Mouse (Mus musculus) intestine, embryonic 16.5 days (tissue): Measurements from ENCODE around the gene Slc39a11. TPM values are rescaled to one million over a fixed set of nuclear protein-coding genes. Genes with fewer than 3 reads are reported as not detected.

Source experiments
- ATAC-seq: fragments of 200-750 bp; cut with Nextera tagmentation; 2 replicates; pipeline ENCODE4 v1.8.0; 2017; ENCODE audit warnings: moderate TSS enrichment, moderate library complexity
- H3K27ac ChIP-seq: fragments of 300-500 bp; sonication (generic); 2 replicates; pipeline ENCODE4 v1.5.1; 2014; ENCODE audit warnings: mild to moderate bottlenecking, low read length
- H3K27me3 ChIP-seq: fragments of 300-500 bp; sonication (generic); replicated peaks from 2 replicates; pipeline ENCODE4 v1.6.1; 2014; ENCODE audit warnings: low read length, control low read depth, mixed read lengths; ENCODE audit not compliant: control insufficient read depth, insufficient read depth
- H3K36me3 ChIP-seq: fragments of 300-500 bp; sonication (generic); 2 replicates; pipeline ENCODE4 v1.6.1; 2014; ENCODE audit warnings: low read length, control low read depth; ENCODE audit not compliant: control insufficient read depth, insufficient read depth
- H3K4me1 ChIP-seq: fragments of 300-500 bp; sonication (generic); 2 replicates; pipeline ENCODE4 v1.6.1; 2014; ENCODE audit warnings: low read length, control low read depth, mixed read lengths; ENCODE audit not compliant: control insufficient read depth, insufficient read depth
- H3K4me2 ChIP-seq: fragments of 300-500 bp; sonication (generic); 2 replicates; pipeline ENCODE4 v1.6.1; 2014; ENCODE audit warnings: low read depth, low read length, control low read depth
- H3K4me3 ChIP-seq: fragments of 300-500 bp; sonication (generic); 2 replicates; pipeline ENCODE4 v1.5.1; 2014; ENCODE audit warnings: mild to moderate bottlenecking, low read length
- H3K9ac ChIP-seq: fragments of 300-500 bp; sonication (generic); 2 replicates; pipeline ENCODE4 v1.6.1; 2014; ENCODE audit warnings: low read depth, low read length
- H3K9me3 ChIP-seq: fragments of 300-500 bp; sonication (generic); 2 replicates; pipeline ENCODE4 v1.6.1; 2016; ENCODE audit warnings: low read length, control low read depth; ENCODE audit not compliant: control insufficient read depth
- WGBS: fragments of 180-500 bp; shearing (Covaris S2); extraction: QIAGEN DNeasy Blood & Tissue Kit; methylation state at CpG from one replicate; pipeline ENCODE4 v1.1.7; 2014; 5-methylcytosine and 5-hydroxymethylcytosine counted together
- polyA plus RNA-seq: library from polyadenylated mRNA; unstranded; fragments of >200 nt; fragmentation: Nextera tagmentation; extraction: Ambion mirVana; gene quantifications from 2 replicates; pipeline ENCODE4 v1.2.1, GENCODE M21; 2015

Slc39a11 gene
- polyA plus RNA-seq, 1 experiment from 2014 or later, result 52.8 TPM

- H3K9me3 ChIP-seq, result no peaks in the 10 kb centered on the region
- no peak for ATAC-seq
- no peak overlapping the region for H3K9ac ChIP-seq
- H3K27me3 ChIP-seq, result no peaks in the 10 kb centered on the region
- H3K27ac ChIP-seq, result peak overlapping the region; percentile 77; the same call in 1 of the 2 replicates
- no peak overlapping the region for H3K4me2 ChIP-seq
- H3K4me1 ChIP-seq, result peaks cover 15% of the 10 kb centered on the region; the same call in 1 of the 2 replicates
- WGBS, result 56% methylated on average over 2 of the region's 2 CpGs
- no peak overlapping the region for H3K4me3 ChIP-seq
- H3K36me3 ChIP-seq, result no peaks in the 10 kb centered on the region
These were observed 429.2 kb downstream of the Slc39a11 start for GRCm38 (mm10) chr11:113220649-113221048.

DNA sequence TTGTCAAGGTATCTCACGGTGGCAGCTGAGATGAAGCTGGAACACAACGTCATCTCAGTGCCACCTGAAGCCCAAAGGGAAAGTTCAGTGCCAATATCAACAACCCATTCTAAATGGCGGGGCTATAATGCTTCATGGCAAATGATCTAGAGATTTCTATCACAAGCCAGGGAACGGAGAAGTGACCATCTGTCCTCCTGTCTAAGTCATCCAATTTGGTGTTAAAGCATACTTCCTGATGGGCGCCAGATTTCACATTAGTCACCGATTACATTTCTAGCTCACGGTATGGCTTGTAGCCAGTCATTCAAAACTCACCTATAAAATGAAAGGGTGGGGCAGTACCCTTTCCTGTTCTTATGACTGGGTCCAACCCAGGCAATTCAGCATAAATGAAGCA, 435.1 kb downstream of the Slc39a11 start:
- no peak for ATAC-seq
- H3K4me1 ChIP-seq, result no peaks in the 10 kb centered on the region
- no peak overlapping the region for H3K9ac ChIP-seq
- H3K36me3 ChIP-seq, result no peaks in the 10 kb centered on the region
- H3K4me3 ChIP-seq, result no peak overlapping the region
- H3K27me3 ChIP-seq, result no peaks in the 10 kb centered on the region
- no peak overlapping the region for H3K27ac ChIP-seq
- no peak overlapping the region for H3K4me2 ChIP-seq
- no peaks in the 10 kb centered on the region for H3K9me3 ChIP-seq
- WGBS, result 82% methylated on average over 7 of the region's 7 CpGs

- H3K27me3 ChIP-seq, result no peaks in the 10 kb centered on the region
- H3K36me3 ChIP-seq, result no peaks in the 10 kb centered on the region
- no peaks in the 10 kb centered on the region for H3K9me3 ChIP-seq
- no peak overlapping the region for H3K4me2 ChIP-seq
- no peak for ATAC-seq
- no peak overlapping the region for H3K9ac ChIP-seq
- no peak overlapping the region for H3K4me3 ChIP-seq
- WGBS, result 73% methylated on average over 13 of the region's 13 CpGs
- no peaks in the 10 kb centered on the region; the same call in 1 of the 2 replicates for H3K4me1 ChIP-seq
- H3K27ac ChIP-seq, result no peak overlapping the region
These were observed 437.4 kb downstream of the Slc39a11 start for GRCm38 (mm10) chr11:113212390-113213025.

DNA sequence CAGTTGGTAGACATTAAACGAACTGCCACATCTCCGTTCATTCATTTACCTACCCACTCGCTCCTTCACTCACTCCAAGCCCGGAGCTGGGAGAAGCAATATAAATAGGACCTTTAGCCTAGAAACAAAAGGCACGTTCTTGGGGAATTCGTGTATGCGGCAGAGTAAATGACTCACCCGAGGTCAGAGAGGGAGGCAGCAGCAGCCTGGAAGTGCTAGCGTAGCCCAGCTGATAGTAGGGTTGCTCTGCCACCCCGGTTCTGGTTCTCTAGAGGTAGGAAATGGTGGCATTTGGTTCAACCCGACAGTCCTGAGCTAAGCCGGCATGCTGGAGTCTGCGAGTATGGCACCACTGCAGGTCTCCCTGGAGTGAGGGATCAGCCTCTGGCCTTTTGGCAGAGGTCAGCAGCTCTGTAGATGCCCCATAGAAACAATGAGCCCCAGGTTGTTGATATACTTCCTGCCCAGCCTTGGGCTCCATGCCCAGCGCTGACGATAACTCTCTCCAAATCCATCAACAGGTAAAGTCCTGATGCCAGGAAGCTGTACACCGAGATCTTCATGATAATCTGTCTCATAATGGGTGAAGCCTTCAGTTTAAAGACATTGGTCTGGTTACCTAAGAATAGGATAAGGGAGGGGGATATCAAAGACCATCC, 440.5 kb downstream of the Slc39a11 start:
- no peak overlapping the region for H3K4me3 ChIP-seq
- H3K9me3 ChIP-seq, result no peaks in the 10 kb centered on the region
- no peaks in the 10 kb centered on the region for H3K27me3 ChIP-seq
- peak; percentile 74 for ATAC-seq
- H3K4me2 ChIP-seq, result 0 out of 2 replicates have a peak overlapping the region, but pooled peaks have one; percentile 36
- no peaks in the 10 kb centered on the region; the same call in 1 of the 2 replicates for H3K4me1 ChIP-seq
- H3K9ac ChIP-seq, result no peak overlapping the region
- WGBS, result 66% methylated on average over 16 of the region's 16 CpGs
- no peaks in the 10 kb centered on the region for H3K36me3 ChIP-seq
- peak overlapping the region; percentile 5; the same call in 1 of the 2 replicates for H3K27ac ChIP-seq

DNA sequence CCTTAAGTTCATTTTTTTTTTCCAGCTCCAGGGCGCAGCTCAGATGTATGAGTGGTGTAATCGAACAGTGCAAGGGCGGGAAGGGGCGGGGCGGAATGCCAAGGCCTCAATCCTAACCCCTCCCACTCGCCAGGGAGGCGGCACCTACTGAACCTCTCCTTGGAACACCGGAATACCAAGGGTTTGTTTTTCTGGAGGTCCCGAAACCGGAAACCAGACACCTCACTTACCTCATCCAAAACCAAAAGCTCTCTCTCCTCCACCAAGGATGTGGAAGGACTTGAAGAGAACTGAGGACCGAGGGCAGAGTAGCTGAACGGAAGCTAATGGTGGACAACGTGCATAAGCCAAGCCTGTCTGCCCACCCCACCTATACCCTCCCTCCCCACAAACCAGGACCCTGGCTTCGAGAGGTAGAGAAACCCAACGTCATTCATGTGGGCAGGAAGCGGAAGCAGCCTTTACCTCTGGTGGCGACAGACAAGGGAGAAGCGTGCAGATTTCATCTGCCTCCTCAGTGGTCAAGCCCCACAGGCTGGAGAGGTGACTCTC, 441.3 kb downstream of the Slc39a11 start:
- Histone ChIP-seq H3K9ac (no peak overlapping the region), H3K4me2 (0 out of 2 replicates have a peak overlapping the region, but pooled peaks have one; percentile 36)
- ATAC-seq, result peak; percentile 90

DNA sequence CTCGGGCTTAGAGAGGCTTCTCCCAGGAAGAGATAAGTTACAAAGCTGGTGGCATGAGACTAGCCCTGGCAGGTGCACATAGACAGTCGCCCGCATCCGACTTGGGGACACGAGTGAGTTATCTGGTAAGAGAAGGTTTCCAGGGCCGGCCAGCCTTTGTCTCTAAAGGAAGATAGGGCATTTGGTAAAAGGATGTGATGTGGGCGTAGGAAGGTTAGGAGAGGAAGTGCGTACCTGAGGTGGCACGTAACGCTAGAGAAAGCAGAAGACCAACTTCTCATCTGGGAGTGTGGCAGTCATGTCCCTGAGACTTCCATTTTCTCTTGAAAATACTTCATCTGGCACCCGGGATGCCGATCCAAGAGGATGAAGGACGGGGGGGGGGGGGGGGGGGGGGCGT, 441.9 kb downstream of the Slc39a11 start:
- H3K4me2 ChIP-seq, result no peak overlapping the region
- no peak for ATAC-seq
- 81% methylated on average over 13 of the region's 14 CpGs for WGBS

More for the DNA sequence above, 441.3 kb downstream of the Slc39a11 start:
- Histone ChIP-seq H3K27me3 (no peaks in the 10 kb centered on the region), H3K4me3 (no peak overlapping the region; the same call in 1 of the 2 replicates), H3K4me1 (no peaks in the 10 kb centered on the region; the same call in 1 of the 2 replicates), H3K9me3 (no peaks in the 10 kb centered on the region), H3K27ac (peak overlapping the region; percentile 5; the same call in 1 of the 2 replicates), H3K36me3 (no peaks in the 10 kb centered on the region)
- WGBS, result 58% methylated on average over 18 of the region's 18 CpGs

DNA sequence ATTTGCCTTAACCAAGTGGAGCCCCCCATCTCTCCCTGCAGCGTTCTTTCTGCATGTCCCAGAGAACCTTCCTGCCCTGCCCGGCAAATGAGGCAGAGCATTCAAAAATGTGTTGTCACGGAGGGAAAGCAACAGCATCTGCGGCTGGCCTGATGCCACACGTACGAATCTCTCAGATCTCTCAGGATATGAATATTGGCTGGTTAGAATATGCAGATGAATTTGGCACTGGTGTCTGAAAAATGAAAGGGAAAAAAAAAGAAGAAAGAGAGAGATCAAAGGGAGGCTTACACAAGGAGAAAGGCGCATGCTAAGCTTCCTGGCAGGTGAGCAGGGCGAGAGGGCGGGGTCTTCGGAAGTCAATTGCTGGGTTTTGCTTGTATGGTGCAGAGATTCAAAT, 443.8 kb downstream of the Slc39a11 start:
- no peaks in the 10 kb centered on the region for H3K27me3 ChIP-seq
- no peak overlapping the region for H3K9ac ChIP-seq
- H3K4me2 ChIP-seq, result no peak overlapping the region
- WGBS, result 77% methylated on average over 10 of the region's 10 CpGs
- no peaks in the 10 kb centered on the region; the same call in 1 of the 2 replicates for H3K4me1 ChIP-seq
- H3K36me3 ChIP-seq, result no peaks in the 10 kb centered on the region
- no peak overlapping the region for H3K4me3 ChIP-seq
- H3K9me3 ChIP-seq, result no peaks in the 10 kb centered on the region
- H3K27ac ChIP-seq, result no peak overlapping the region
- no peak for ATAC-seq

More for the DNA sequence above, 441.9 kb downstream of the Slc39a11 start:
- H3K36me3 ChIP-seq, result no peaks in the 10 kb centered on the region
- no peak overlapping the region for H3K27ac ChIP-seq
- H3K27me3 ChIP-seq, result no peaks in the 10 kb centered on the region
- H3K4me3 ChIP-seq, result no peak overlapping the region
- H3K9ac ChIP-seq, result no peak overlapping the region
- no peaks in the 10 kb centered on the region; the same call in 1 of the 2 replicates for H3K4me1 ChIP-seq
- no peaks in the 10 kb centered on the region for H3K9me3 ChIP-seq

DNA sequence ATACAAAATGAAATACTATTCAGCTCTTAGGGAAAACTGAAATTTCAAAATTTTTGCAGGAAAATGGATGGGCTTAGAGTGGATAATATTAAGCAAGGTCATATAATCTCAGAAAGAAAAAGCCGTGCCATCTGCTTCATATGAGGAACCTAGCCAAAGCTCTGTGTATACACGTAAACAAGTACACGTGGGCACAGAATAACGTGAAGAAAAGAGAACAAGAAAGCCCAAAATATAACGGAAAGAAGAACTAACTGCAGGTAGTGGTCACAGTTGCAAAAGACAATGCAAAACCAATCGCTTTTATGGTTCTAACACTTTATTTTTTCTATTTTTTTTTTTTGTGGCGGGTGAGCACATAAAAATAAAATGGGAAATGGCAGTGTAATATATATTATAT, 446.9 kb downstream of the Slc39a11 start:
- H3K36me3 ChIP-seq, result no peaks in the 10 kb centered on the region
- H3K9ac ChIP-seq, result no peak overlapping the region
- ATAC-seq, result no peak
- 90% methylated on average over 7 of the region's 7 CpGs for WGBS
- no peaks in the 10 kb centered on the region; the same call in none of the 2 replicates for H3K4me1 ChIP-seq
- no peaks in the 10 kb centered on the region for H3K9me3 ChIP-seq
- peaks cover 4% of the 10 kb centered on the region; the same call in 1 of the 2 replicates for H3K27me3 ChIP-seq
- no peak overlapping the region for H3K27ac ChIP-seq
- H3K4me2 ChIP-seq, result no peak overlapping the region
- no peak overlapping the region for H3K4me3 ChIP-seq

GRCm38 (mm10) chr11:113201470-113201997, 448.3 kb downstream of the Slc39a11 start:
- Histone ChIP-seq H3K36me3 (no peaks in the 10 kb centered on the region), H3K27me3 (peaks cover 4% of the 10 kb centered on the region; the same call in 1 of the 2 replicates), H3K4me2 (peak overlapping the region; percentile 87), H3K9ac (peak overlapping the region; percentile 78), H3K4me3 (peak overlapping the region; percentile 64), H3K9me3 (no peaks in the 10 kb centered on the region), H3K27ac (peak overlapping the region; percentile 81), H3K4me1 (peaks cover 4% of the 10 kb centered on the region)
- peak; percentile 88 for ATAC-seq
- WGBS, result under 1% methylated on average over 42 of the region's 42 CpGs
